Mouse (Mus musculus): ENCODE data around the gene Lyrm9. TPM values are rescaled to one million over a fixed set of nuclear protein-coding genes. Genes with fewer than 3 reads are reported as not detected.

The Lyrm9 gene
- polyA plus RNA-seq, 1 experiment from 2014 or later = 17.3 TPM

Other genes with a start within 250 kb of the Lyrm9 start
- gene Nlk, start 129.2 kb upstream of the Lyrm9 start, polyA plus RNA-seq (2015; fragmentation: Nextera tagmentation; extraction: Ambion mirVana) = 8.6 and 9.5 TPM in 2 replicates
- 36.2 and 40.3 TPM in 2 replicates for gene Ccnq, start 74.9 kb upstream of the Lyrm9 start, polyA plus RNA-seq (2015; fragmentation: Nextera tagmentation; extraction: Ambion mirVana)
- gene Nos2, start 94.2 kb downstream of the Lyrm9 start, polyA plus RNA-seq (2015; fragmentation: Nextera tagmentation; extraction: Ambion mirVana) = 1.9 TPM in 2 replicates
- gene Lgals9, start 158.4 kb downstream of the Lyrm9 start, polyA plus RNA-seq (2015; fragmentation: Nextera tagmentation; extraction: Ambion mirVana) = 45.9 and 51.0 TPM in 2 replicates

Measured in limb, embryonic 15.5 days (tissue).